Mouse (Mus musculus) hindbrain, postnatal 0 days (tissue): ENCODE measurements around the gene Ppp1r37. TPM values are rescaled to one million over a fixed set of nuclear protein-coding genes. Genes with fewer than 3 reads are reported as not detected.

Experiments
- ATAC-seq: fragments of 200-750 bp; cut with Nextera tagmentation; 2 replicates; pipeline ENCODE4 v1.8.0; 2017; ENCODE audit warnings: mild to moderate bottlenecking, moderate TSS enrichment, moderate library complexity
- DNase-seq: peaks from one replicate; pipeline ENCODE4 v3.0.0-alpha.2; 2015; ENCODE audit warnings: low spot score
- H3K27ac ChIP-seq: fragments of 300-500 bp; sonication (generic); 2 replicates; pipeline ENCODE4 v1.5.1; 2014; ENCODE audit warnings: mild to moderate bottlenecking
- H3K27me3 ChIP-seq: fragments of 300-500 bp; sonication (generic); 2 replicates; pipeline ENCODE4 v1.6.1; 2014; ENCODE audit warnings: low read length, mixed read lengths; ENCODE audit not compliant: insufficient read depth
- H3K36me3 ChIP-seq: fragments of 300-500 bp; sonication (generic); 2 replicates; pipeline ENCODE4 v1.6.1; 2014; ENCODE audit warnings: low read length, mixed read lengths; ENCODE audit not compliant: insufficient read depth
- H3K4me1 ChIP-seq: fragments of 300-500 bp; sonication (generic); 2 replicates; pipeline ENCODE4 v1.6.1; 2014; ENCODE audit warnings: antibody characterized with exemption, low read length, mixed read lengths; ENCODE audit not compliant: insufficient read depth
- H3K4me2 ChIP-seq: fragments of 300-500 bp; sonication (generic); 2 replicates; pipeline ENCODE4 v1.6.1; 2014; ENCODE audit warnings: low read depth, mild to moderate bottlenecking, low read length, moderate library complexity, mixed read lengths
- H3K4me3 ChIP-seq: fragments of 300-500 bp; sonication (generic); 2 replicates; pipeline ENCODE4 v1.5.1; 2014; ENCODE audit warnings: low read length
- H3K9ac ChIP-seq: fragments of 300-500 bp; sonication (generic); replicated peaks from 2 replicates; pipeline ENCODE4 v1.6.1; 2014; ENCODE audit warnings: mild to moderate bottlenecking, low read length, moderate library complexity, mixed read lengths
- H3K9me3 ChIP-seq: fragments of 300-500 bp; sonication (generic); 2 replicates; pipeline ENCODE4 v1.6.1; 2016; ENCODE audit warnings: low read length, mixed read lengths
- CTCF ChIP-seq: IDR thresholded peaks from 2 replicates; pipeline ENCODE4 v1.5.1; 2016; ENCODE audit warnings: antibody characterized with exemption, control low read depth, low read depth
- WGBS: fragments of 180-500 bp; shearing (Covaris S2); extraction: QIAGEN DNeasy Blood & Tissue Kit; methylation state at CpG from one replicate; pipeline ENCODE4 v1.1.7; 2014; 5-methylcytosine and 5-hydroxymethylcytosine counted together
- polyA plus RNA-seq: library from polyadenylated mRNA; unstranded; fragments of >200 nt; fragmentation: Nextera tagmentation; extraction: Ambion mirVana; gene quantifications from 2 replicates; pipeline ENCODE4 v1.2.1, GENCODE M21; 2015
- total RNA-seq: library from RNA; depleted of rRNA; stranded (reverse); fragments of >200 nt; gene quantifications from 2 replicates; pipeline ENCODE4 v1.2.3, GENCODE M21; 2014; rRNA removed

The Ppp1r37 gene
- total and polyA plus RNA-seq, 2 experiments from 2014 or later, result 27.7 to 128 TPM

GRCm38 (mm10) chr7:19483281-19483680, 79.6 kb downstream of the Ppp1r37 start:
- H3K36me3 ChIP-seq, result no peaks in the 10 kb centered on the region
- DNase-seq (no peak), ATAC-seq (no peak)
- H3K9ac ChIP-seq, result no peak overlapping the region
- H3K27ac ChIP-seq, result no peak overlapping the region
- H3K27me3 ChIP-seq, result peaks cover 8% of the 10 kb centered on the region; the same call in 1 of the 2 replicates
- no peak overlapping the region for H3K4me2 ChIP-seq
- no peak overlapping the region for H3K4me3 ChIP-seq
- H3K4me1 ChIP-seq, result no peaks in the 10 kb centered on the region
- H3K9me3 ChIP-seq, result no peaks in the 10 kb centered on the region
- 83% methylated on average over 8 of the region's 8 CpGs for WGBS
- TF ChIP-seq CTCF, result no peak

Other genes with a start within 250 kb of the Ppp1r37 start
- 44.1 and 46.1 TPM in 2 replicates for gene Ercc1, start 218.3 kb downstream of the Ppp1r37 start, total RNA-seq
- gene Ercc1, start 218.3 kb downstream of the Ppp1r37 start, polyA plus RNA-seq, result 69.0 and 74.2 TPM in 2 replicates
- 11.1 and 12.4 TPM in 2 replicates for gene Cd3eap, start 203.6 kb downstream of the Ppp1r37 start, total RNA-seq
- gene Cd3eap, start 203.6 kb downstream of the Ppp1r37 start, polyA plus RNA-seq, result 17.9 and 19.3 TPM in 2 replicates
- gene Ppp1r13l, start 203.3 kb downstream of the Ppp1r37 start, total RNA-seq, result 0.68 and 1.0 TPM in 2 replicates
- gene Ppp1r13l, start 203.3 kb downstream of the Ppp1r37 start, polyA plus RNA-seq, result 1.0 and 1.2 TPM in 2 replicates
- gene Ercc2, start 181.1 kb downstream of the Ppp1r37 start, total RNA-seq, result 57.3 and 65.1 TPM in 2 replicates
- gene Ercc2, start 181.1 kb downstream of the Ppp1r37 start, polyA plus RNA-seq, result 18.6 and 19.9 TPM in 2 replicates
- 2.3 and 2.9 TPM in 2 replicates for gene Klc3, start 159.0 kb downstream of the Ppp1r37 start, total RNA-seq
- 1.7 and 2.7 TPM in 2 replicates for gene Klc3, start 159.0 kb downstream of the Ppp1r37 start, polyA plus RNA-seq
- gene Ckm, start 158.3 kb downstream of the Ppp1r37 start, total RNA-seq, result 3.9 and 27.4 TPM in 2 replicates
- gene Ckm, start 158.3 kb downstream of the Ppp1r37 start, polyA plus RNA-seq, result 0.14 and 0.30 TPM in 2 replicates
- gene Mark4, start 104.3 kb downstream of the Ppp1r37 start, total RNA-seq, result 60.3 and 60.5 TPM in 2 replicates
- 16.2 and 18.1 TPM in 2 replicates for gene Mark4, start 104.3 kb downstream of the Ppp1r37 start, polyA plus RNA-seq
- 0.61 and 1.3 TPM in 2 replicates for gene Exoc3l2, start 99.7 kb downstream of the Ppp1r37 start, total RNA-seq
- gene Exoc3l2, start 99.7 kb downstream of the Ppp1r37 start, polyA plus RNA-seq, result 2.0 and 2.3 TPM in 2 replicates
- 18.8 and 22.4 TPM in 2 replicates for gene Bloc1s3, start 54.7 kb downstream of the Ppp1r37 start, total RNA-seq
- 3.8 and 4.3 TPM in 2 replicates for gene Bloc1s3, start 54.7 kb downstream of the Ppp1r37 start, polyA plus RNA-seq
- gene Trappc6a, start 54.7 kb downstream of the Ppp1r37 start, total RNA-seq, result 26.4 and 46.5 TPM in 2 replicates
- gene Trappc6a, start 54.7 kb downstream of the Ppp1r37 start, polyA plus RNA-seq, result 42.8 and 44.3 TPM in 2 replicates
- 1.9 and 4.4 TPM in 2 replicates for gene Nkpd1, start 45.2 kb downstream of the Ppp1r37 start, total RNA-seq
- 1.3 TPM in 2 replicates for gene Nkpd1, start 45.2 kb downstream of the Ppp1r37 start, polyA plus RNA-seq
- gene Zfp296, start 14.2 kb upstream of the Ppp1r37 start, total RNA-seq, result 0.25 TPM in 1 of 2 replicates, not detected in the other
- not detected in 2 replicates for gene Zfp296, start 14.2 kb upstream of the Ppp1r37 start, polyA plus RNA-seq
- gene Gemin7, start 14.5 kb upstream of the Ppp1r37 start, total RNA-seq, result 60.0 and 61.7 TPM in 2 replicates
- 153 and 162 TPM in 2 replicates for gene Gemin7, start 14.5 kb upstream of the Ppp1r37 start, polyA plus RNA-seq
- gene Clasrp, start 41.4 kb upstream of the Ppp1r37 start, total RNA-seq, result 67.0 and 90.9 TPM in 2 replicates
- gene Clasrp, start 41.4 kb upstream of the Ppp1r37 start, polyA plus RNA-seq, result 70.3 and 77.5 TPM in 2 replicates
- gene Relb, start 66.4 kb upstream of the Ppp1r37 start, total RNA-seq, result 9.2 and 10.2 TPM in 2 replicates
- gene Relb, start 66.4 kb upstream of the Ppp1r37 start, polyA plus RNA-seq, result 6.5 and 6.9 TPM in 2 replicates
- 178 and 187 TPM in 2 replicates for gene Clptm1, start 102.0 kb upstream of the Ppp1r37 start, total RNA-seq
- gene Clptm1, start 102.0 kb upstream of the Ppp1r37 start, polyA plus RNA-seq, result 135 and 142 TPM in 2 replicates
- gene Apoc2, start 114.9 kb upstream of the Ppp1r37 start, total RNA-seq, result not detected in 2 replicates
- gene Apoc2, start 114.9 kb upstream of the Ppp1r37 start, polyA plus RNA-seq, result 0.38 TPM in 1 of 2 replicates, not detected in the other
- not detected in 2 replicates for gene Gm44805, start 118.3 kb upstream of the Ppp1r37 start, total RNA-seq
- gene Gm44805, start 118.3 kb upstream of the Ppp1r37 start, polyA plus RNA-seq, result not detected in 2 replicates
- not detected in 2 replicates for gene Apoc4, start 118.4 kb upstream of the Ppp1r37 start, total RNA-seq
- not detected in 2 replicates for gene Apoc4, start 118.4 kb upstream of the Ppp1r37 start, polyA plus RNA-seq
- gene Apoc1, start 129.6 kb upstream of the Ppp1r37 start, total RNA-seq, result 1.5 and 2.3 TPM in 2 replicates
- gene Apoc1, start 129.6 kb upstream of the Ppp1r37 start, polyA plus RNA-seq, result 13.9 and 14.2 TPM in 2 replicates
- 2,123 and 2,525 TPM in 2 replicates for gene Apoe, start 136.1 kb upstream of the Ppp1r37 start, total RNA-seq
- 3,307 and 3,685 TPM in 2 replicates for gene Apoe, start 136.1 kb upstream of the Ppp1r37 start, polyA plus RNA-seq
- gene Tomm40, start 152.4 kb upstream of the Ppp1r37 start, total RNA-seq, result 147 and 151 TPM in 2 replicates
- gene Tomm40, start 152.4 kb upstream of the Ppp1r37 start, polyA plus RNA-seq, result 172 and 173 TPM in 2 replicates
- gene Nectin2, start 187.4 kb upstream of the Ppp1r37 start, total RNA-seq, result 68.9 and 76.5 TPM in 2 replicates
- gene Nectin2, start 187.4 kb upstream of the Ppp1r37 start, polyA plus RNA-seq, result 55.6 and 57.5 TPM in 2 replicates
- 43.2 and 50.7 TPM in 2 replicates for gene Bcam, start 207.9 kb upstream of the Ppp1r37 start, total RNA-seq
- 29.0 and 30.7 TPM in 2 replicates for gene Bcam, start 207.9 kb upstream of the Ppp1r37 start, polyA plus RNA-seq
- gene Cblc, start 233.7 kb upstream of the Ppp1r37 start, total RNA-seq, result not detected in 2 replicates
- gene Cblc, start 233.7 kb upstream of the Ppp1r37 start, polyA plus RNA-seq, result 0.46 and 0.55 TPM in 2 replicates